Mouse (Mus musculus) bone marrow macrophage, adult 2 months (primary cell): ENCODE measurements around the gene Pgr. TPM values are rescaled to one million over a fixed set of nuclear protein-coding genes. Genes with fewer than 3 reads are reported as not detected.

Experiments used
- H3K27ac ChIP-seq: 2 replicates; pipeline ENCODE4 v1.5.1; 2012; ENCODE audit warnings: low read depth, low read length; ENCODE audit not compliant: insufficient read depth
- H3K4me1 ChIP-seq: 2 replicates; pipeline ENCODE4 v1.6.1; 2012; ENCODE audit warnings: low read length; ENCODE audit not compliant: control insufficient read depth, insufficient read depth
- H3K4me3 ChIP-seq: 2 replicates; pipeline ENCODE4 v1.5.1; 2012; ENCODE audit warnings: mild to moderate bottlenecking, low read length, moderate library complexity; ENCODE audit not compliant: insufficient read depth
- CTCF ChIP-seq: IDR thresholded peaks from 2 replicates; pipeline ENCODE4 v1.5.1; 2012; ENCODE audit warnings: low read depth, mild to moderate bottlenecking, low read length, moderate library complexity
- POLR2A ChIP-seq: IDR thresholded peaks from 2 replicates; pipeline ENCODE4 v1.6.1; 2012; ENCODE audit warnings: mild to moderate bottlenecking, low read depth, low read length, borderline replicate concordance
- polyA plus RNA-seq: library from polyadenylated mRNA; stranded (reverse); fragments of >200 nt; gene quantifications from 2 replicates; pipeline ENCODE4 v1.2.4, GENCODE M21; 2012; ENCODE audit not compliant: missing spikeins, insufficient read depth, insufficient read length

Pgr gene
- polyA plus RNA-seq, 1 experiment: not detected

- no peak overlapping the region for H3K4me3 ChIP-seq
- H3K27ac ChIP-seq: no peak overlapping the region
- H3K4me1 ChIP-seq: no peaks in the 10 kb centered on the region
- TF ChIP-seq POLR2A: no peak
- no peak for TF ChIP-seq CTCF
Observed at GRCm38 (mm10) chr9:8953306-8953705, 53.7 kb downstream of the Pgr start.

DNA sequence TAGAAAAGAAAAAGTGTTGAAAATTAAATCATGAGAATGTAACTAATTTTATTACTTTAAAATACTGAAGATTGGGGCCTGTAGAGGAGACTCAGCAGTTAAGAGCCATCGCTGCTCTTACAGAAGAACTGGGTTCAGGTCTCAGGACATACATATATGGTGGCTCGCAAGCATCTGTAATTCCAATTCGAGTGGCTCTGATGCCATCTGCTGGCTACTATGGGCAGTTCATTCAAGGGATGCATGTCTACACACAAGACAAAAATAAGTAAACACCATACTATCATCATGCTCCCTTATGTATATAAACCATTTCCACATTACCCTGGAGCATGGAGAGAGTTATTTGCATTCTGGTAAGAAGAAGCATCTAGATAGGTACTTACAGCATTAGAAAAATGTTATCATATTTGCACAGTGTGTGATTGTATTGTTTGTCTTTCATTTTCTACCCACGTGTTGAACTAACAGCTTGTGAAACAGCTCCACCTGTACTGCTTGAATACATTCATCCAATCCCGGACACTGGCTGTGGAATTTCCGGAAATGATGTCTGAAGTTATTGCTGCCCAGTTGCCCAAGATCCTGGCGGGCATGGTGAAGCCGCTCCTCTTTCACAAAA, 65.0 kb downstream of the Pgr start:
- no peak overlapping the region for H3K27ac ChIP-seq
- H3K4me3 ChIP-seq: no peak overlapping the region
- TF ChIP-seq CTCF (no peak), POLR2A (no peak)
- no peaks in the 10 kb centered on the region for H3K4me1 ChIP-seq

- H3K27ac ChIP-seq: no peak overlapping the region
- no peak overlapping the region for H3K4me3 ChIP-seq
- TF ChIP-seq CTCF (no peak), POLR2A (no peak)
- H3K4me1 ChIP-seq: no peaks in the 10 kb centered on the region
Observed at GRCm38 (mm10) chr9:8970240-8970639, 70.6 kb downstream of the Pgr start.

DNA sequence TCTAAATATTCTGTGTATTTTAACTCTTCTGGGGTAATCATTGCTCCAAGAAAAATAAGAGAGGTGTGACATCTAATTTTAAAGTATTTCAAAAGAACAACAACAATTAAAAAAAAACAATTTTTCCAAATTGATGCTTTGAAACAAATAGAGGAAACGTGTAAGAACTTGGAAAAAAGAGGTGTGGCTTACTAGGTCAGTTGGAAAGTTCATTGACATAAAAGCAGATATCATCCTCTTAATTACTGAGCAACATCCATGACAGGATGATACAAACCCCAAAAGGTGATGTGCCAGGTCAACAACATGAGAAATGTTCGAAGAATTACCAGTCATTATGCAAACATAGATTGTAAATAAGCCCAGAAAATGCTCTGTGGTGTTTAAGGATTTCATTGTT, 71.9 kb downstream of the Pgr start, which contains the start of gene Gm16485:
TSS of gene Gm16485 (plus strand) at position 301 of the 400 bp plus-strand sequence.
- H3K27ac ChIP-seq: no peak within 1 kb of the TSS
- H3K4me1 ChIP-seq: no peaks in the 10 kb centered on the region
- TF ChIP-seq POLR2A (no peak), CTCF (no peak)
- H3K4me3 ChIP-seq: no peak within 1 kb of the TSS

DNA sequence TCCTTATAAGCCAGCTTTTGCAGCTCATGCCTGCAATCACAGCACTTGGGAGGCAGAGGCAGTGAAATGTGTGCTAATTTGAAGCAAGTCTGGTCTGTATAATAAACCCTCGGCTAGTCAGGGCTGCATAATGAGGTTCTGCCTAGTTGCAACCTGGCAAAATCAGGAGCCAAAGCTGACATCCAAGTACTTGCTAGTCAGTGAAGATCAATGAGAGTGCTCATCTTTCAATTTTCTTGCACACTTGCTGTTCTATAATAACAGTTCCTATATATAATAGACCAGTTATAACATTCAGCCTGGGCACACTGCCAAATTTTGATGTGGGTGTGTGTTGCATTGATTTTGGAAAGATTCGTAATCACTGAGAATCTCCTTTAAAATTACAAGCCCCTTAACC, 78.1 kb downstream of the Pgr start:
- Histone ChIP-seq H3K4me3 (no peak overlapping the region), H3K27ac (no peak overlapping the region), H3K4me1 (no peaks in the 10 kb centered on the region)
- no peak for TF ChIP-seq CTCF
- TF ChIP-seq POLR2A: no peak

DNA sequence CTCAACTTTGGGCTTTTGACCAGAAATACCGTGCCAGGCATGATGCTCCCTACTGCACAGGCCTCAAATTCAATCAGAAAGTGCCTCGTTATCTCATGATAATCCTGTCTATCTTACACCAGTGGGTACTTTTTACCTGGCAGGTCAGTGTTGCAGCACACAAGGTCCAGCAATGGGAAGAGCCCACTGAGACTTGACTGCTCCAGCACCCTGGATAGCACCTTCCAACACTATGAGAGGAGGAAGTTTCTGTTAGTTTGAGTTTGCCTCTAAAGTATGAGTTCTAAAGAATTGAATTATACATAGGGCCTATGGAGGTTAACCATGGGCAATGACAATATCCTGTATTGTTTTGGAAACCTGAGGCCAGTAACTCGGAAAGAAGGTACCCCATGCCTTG, 82.7 kb downstream of the Pgr start:
- TF ChIP-seq POLR2A (no peak), CTCF (no peak)
- no peak overlapping the region for H3K4me3 ChIP-seq
- H3K27ac ChIP-seq: no peak overlapping the region
- no peaks in the 10 kb centered on the region for H3K4me1 ChIP-seq

GRCm38 (mm10) chr9:8996494-8996893, 96.9 kb downstream of the Pgr start:
- H3K27ac ChIP-seq: no peak overlapping the region
- no peak for TF ChIP-seq CTCF
- no peak for TF ChIP-seq POLR2A

DNA sequence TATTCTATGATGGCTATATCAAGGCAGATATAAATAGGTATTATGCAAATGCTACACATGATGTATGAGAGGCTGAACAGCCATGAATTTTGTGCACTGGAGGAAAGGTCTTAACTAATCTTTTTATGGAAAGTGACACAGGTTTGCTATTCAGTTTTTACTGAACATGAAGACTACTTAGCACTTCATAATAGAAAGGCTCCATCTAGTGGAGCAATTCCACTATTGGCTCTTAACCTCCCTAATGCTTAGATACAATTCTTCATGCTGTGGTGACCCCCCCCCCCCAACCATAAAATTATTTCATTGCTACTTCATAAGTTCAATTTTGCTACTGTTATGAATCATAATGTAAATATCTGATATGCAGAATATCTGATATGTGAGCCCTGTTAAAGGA, 101.5 kb downstream of the Pgr start:
- Histone ChIP-seq H3K4me3 (no peak overlapping the region), H3K27ac (no peak overlapping the region), H3K4me1 (no peaks in the 10 kb centered on the region)
- TF ChIP-seq CTCF (no peak), POLR2A (no peak)

More at GRCm38 (mm10) chr9:8996494-8996893, 96.9 kb downstream of the Pgr start:
- Histone ChIP-seq H3K4me3 (no peak overlapping the region), H3K4me1 (no peaks in the 10 kb centered on the region)

DNA sequence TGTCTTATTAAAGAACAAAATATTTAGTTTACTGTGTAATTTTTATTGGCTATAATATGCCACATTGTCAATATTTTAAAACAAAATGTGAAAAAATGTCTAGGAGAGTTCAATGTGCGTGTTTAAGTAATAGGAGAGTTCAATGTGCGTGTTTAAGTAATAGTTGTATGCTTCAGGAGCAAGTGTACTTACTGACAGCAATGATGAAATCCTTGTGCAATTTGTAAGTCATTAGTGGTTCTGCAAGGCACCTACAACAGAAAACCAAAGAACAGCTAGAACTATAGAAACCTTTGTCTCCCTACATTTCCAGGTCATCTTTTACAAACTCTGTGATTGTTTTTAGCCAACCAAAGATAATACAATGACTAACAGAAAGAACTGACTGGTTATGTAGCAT, 115.5 kb downstream of the Pgr start:
- H3K27ac ChIP-seq: no peak overlapping the region
- H3K4me3 ChIP-seq: no peak overlapping the region
- TF ChIP-seq CTCF: no peak
- no peak for TF ChIP-seq POLR2A
- H3K4me1 ChIP-seq: no peaks in the 10 kb centered on the region

Other genes starting within 250 kb of the Pgr start
- not detected in 2 replicates for gene Gm16485, start 72.0 kb downstream of the Pgr start, polyA plus RNA-seq